Mouse (Mus musculus): ENCODE results near the gene Rbm41.

- TF ChIP-seq MAFK (IDR thresholded peaks at IDR 0.05; ENCODE audit: insufficient read depth, low read depth, low read length), result no peak
- TF ChIP-seq HCFC1 (IDR thresholded peaks at IDR 0.05; ENCODE audit: borderline replicate concordance, insufficient read depth, low read length), result no peak
- no peak for TF ChIP-seq ZNF384 (IDR thresholded peaks at IDR 0.05; ENCODE audit: low read depth, low read length)
- no peak for TF ChIP-seq CHD2 (IDR thresholded peaks at IDR 0.05; ENCODE audit: low read depth, low read length)
Observed at GRCm38 (mm10) chrX:139841091-139841490, 157.3 kb downstream of the Rbm41 start.
